Mouse (Mus musculus) frontal cortex, postnatal 36 days (tissue): ENCODE data around the gene Pck1.

Source experiments
- DNase-seq, 2 experiments: peaks; one replicate each; pipeline ENCODE4 v3.0.0; 2022; ENCODE audit warnings: low spot score in 2 of 2

The Pck1 gene

GRCm38 (mm10) chr2:173148001-173148400 is 4.8 kb upstream of the Pck1 start:
- no peak for DNase-seq

DNA sequence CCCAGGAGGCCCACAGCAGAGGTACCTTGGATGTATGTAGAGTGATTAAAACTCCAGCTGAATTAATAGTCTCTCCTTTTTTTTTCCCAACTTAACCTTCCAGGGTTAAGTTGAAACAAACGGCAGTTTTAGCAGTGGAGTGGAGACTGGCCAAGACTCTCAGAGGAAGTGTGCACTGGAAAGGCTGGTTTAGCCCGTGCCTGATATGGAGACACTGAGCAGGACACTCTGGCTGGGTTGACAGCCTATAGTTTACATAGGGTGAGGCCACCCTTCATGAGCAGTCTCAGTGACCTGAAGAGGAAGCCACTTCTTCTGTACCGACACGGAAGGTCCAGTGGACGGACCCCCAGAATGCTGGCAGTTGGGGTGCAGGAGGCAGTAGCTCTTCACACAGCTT is 1.5 kb upstream of the Pck1 start:
- DNase-seq, result no peak

GRCm38 (mm10) chr2:173151784-173152284 is 1.0 kb upstream of the Pck1 start:
- DNase-seq, result no peak

DNA sequence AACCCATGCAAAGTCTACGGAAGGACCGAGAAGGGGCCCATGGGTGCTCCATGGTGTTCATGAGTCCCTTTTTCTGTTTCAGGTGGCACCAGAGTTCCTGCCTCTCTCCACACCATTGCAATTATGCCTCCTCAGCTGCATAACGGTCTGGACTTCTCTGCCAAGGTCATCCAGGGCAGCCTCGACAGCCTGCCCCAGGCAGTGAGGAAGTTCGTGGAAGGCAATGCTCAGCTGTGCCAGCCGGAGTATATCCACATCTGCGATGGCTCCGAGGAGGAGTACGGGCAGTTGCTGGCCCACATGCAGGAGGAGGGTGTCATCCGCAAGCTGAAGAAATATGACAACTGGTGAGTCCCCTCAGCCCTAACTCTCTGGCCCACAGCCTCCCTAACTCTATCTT is 418 bp downstream of the Pck1 start:
- DNase-seq, result no peak

- DNase-seq, result no peak
These were observed 1.7 kb downstream of the Pck1 start for GRCm38 (mm10) chr2:173154513-173154912.

DNA sequence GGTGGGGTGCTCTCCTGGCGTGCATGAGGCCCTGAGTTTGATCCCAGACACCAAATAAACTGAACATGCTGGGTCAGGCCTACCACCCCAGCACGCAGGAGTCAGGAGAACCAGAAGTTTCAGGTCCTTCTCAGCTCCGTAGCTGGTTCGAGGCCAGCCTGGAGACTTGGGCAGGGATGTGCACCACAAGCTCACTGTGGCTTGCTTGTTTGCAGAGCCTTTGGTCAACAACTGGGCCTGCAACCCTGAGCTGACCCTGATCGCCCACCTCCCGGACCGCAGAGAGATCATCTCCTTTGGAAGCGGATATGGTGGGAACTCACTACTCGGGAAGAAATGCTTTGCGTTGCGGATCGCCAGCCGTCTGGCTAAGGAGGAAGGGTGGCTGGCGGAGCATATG is 2.1 kb downstream of the Pck1 start:
- DNase-seq, result no peak

DNA sequence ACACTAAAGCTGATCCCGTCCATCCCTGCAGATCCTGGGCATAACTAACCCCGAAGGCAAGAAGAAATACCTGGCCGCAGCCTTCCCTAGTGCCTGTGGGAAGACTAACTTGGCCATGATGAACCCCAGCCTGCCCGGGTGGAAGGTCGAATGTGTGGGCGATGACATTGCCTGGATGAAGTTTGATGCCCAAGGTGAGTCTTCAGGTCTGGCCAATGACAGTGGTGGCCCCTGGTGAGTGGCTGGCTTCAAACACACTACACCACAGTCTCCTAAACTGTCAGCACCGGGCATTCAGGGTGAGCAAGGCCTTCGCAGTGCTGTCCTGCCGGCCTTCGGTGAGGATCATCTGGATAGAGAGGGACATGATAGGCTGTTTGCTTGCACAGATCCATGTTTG is 3.1 kb downstream of the Pck1 start:
- DNase-seq, result no peak

DNA sequence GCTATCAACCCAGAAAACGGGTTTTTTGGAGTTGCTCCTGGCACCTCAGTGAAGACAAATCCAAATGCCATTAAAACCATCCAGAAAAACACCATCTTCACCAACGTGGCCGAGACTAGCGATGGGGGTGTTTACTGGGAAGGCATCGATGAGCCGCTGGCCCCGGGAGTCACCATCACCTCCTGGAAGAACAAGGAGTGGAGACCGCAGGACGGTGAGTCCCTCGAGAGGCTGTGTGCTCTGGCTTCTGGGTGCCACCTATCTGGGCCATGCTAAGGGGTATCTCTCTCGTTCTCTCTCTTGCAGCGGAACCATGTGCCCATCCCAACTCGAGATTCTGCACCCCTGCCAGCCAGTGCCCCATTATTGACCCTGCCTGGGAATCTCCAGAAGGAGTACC is 4.1 kb downstream of the Pck1 start:
- DNase-seq, result no peak

- no peak for DNase-seq
These were observed 4.5 kb downstream of the Pck1 start for GRCm38 (mm10) chr2:173157376-173157775.

DNA sequence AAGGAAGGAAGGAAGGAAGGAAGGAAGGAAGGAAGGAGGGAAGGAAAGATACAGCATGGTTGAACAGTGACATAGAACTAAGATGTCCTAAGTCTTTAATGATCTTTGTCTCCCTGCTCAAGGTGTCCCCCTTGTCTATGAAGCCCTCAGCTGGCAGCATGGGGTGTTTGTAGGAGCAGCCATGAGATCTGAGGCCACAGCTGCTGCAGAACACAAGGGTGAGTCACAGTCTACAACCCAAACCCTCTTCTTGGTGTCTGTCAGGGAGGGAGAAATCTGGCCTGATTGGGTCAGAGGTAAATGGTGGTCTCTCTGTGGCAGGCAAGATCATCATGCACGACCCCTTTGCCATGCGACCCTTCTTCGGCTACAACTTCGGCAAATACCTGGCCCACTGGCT is 5.0 kb downstream of the Pck1 start:
- no peak for DNase-seq

GRCm38 (mm10) chr2:173158390-173159055 is 5.7 kb downstream of the Pck1 start:
- DNase-seq, result no peak

DNA sequence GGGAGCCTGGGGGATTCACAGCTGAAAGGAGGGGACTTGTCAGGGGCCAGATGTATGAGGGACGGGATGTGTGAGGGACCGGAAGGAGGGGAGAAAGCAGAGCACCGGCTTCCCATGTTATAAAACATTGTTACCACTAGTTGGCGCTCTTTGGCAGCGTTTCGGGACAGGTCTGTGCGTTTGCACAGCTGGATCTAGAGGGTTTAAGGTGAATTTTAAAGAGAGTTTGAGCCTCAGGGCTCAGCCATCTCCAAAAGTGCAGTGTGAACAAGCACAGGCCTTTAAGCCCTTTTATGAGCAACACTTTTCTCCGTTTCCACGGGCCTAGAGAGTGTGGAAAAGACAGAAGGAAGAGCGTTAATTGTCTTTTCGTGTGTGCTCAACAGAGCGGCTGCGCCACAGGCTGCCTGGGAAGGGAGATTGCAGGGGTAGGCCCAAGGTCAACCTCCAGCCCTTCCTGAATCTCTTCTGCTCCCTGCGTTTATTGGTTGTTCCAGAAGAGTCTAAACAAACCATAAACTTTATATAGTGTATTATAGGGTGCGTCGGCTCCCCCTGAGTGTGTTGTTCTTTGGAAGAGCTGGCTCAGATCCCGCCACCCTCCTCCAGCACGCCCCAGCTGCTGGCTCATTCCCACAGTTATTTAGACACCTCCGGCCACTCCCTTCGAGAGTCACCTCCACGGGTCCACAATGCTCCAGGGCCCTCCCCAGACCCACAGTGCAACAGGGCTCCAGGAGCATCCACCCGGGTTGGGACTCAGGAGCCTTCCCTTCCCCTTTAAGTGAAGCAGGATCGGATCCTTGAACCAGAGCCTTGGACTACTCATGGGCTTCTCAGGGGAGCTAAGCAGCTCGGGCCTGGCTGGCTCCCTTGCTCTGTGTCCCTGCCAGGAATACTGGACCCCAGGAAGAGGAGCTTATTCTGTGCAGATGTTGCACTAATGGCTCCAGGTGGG is 6.8 kb downstream of the Pck1 start:
- DNase-seq, result peak in 1 of 2 experiments; percentile 43

DNA sequence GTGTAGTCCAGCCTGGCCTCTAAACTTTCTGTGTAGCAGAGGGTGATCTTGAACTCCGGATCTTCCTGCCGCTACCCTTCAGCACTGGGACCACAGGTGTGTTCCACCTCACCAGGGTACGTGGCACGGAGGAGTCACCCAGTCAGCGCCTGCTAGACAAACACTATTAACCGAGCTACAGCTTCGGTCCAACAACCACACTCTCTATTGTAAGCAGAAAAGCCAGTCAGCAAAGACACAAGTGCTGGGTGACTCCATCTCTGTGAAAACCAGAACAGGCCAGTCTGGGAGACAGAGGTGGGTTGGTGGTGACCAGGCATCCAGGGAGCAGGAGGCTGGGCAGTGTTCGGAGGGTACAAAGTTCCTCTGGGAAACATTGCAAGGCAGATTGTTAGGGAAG is 10.5 kb downstream of the Pck1 start:
- no peak for DNase-seq

- DNase-seq, result no peak
These were observed 11.5 kb downstream of the Pck1 start for GRCm38 (mm10) chr2:173164358-173164757.

DNA sequence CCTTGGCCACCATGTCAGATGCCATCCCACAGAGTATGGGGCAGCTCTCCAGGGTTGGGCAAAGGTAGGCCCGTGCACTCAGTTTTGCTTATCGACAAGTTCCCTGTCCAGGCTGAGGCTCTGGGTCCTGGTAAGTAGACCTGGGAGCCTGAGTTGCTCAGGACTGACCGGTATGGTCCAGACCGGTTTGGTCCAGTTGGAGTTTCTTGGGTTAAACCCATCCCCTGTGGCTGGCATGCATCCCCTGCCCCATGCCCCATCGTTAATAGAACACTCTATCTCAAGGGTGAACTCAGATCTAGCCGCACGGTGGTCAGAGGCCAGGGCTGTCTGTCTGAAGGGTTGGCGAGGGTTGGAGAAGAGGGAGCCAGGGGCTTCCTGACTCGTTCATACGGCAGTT is 12.1 kb downstream of the Pck1 start:
- DNase-seq, result no peak

- no peak for DNase-seq
These were observed 12.5 kb downstream of the Pck1 start for GRCm38 (mm10) chr2:173165357-173165756.

DNA sequence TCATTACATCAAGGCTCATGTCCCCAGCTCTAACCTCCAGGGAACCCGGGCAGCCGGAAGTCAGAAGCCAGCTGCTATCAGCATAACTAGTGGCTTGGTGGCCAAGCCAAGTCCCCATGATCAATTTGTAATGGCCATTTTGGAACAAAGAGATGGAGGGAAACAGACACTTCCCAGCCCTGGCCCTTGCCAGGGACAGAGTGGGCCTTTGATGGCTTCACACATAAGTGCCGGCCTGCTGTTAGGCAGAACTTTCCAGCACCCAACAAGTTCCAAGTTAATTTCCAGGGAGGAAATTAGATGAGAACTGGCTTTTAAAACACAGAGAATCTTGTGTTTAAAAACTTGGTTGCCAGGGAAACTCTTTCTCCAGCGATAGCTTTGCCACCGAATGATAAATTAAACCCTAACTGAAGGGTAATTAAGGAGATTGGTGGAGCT is 15.6 kb downstream of the Pck1 start:
- no peak for DNase-seq

DNA sequence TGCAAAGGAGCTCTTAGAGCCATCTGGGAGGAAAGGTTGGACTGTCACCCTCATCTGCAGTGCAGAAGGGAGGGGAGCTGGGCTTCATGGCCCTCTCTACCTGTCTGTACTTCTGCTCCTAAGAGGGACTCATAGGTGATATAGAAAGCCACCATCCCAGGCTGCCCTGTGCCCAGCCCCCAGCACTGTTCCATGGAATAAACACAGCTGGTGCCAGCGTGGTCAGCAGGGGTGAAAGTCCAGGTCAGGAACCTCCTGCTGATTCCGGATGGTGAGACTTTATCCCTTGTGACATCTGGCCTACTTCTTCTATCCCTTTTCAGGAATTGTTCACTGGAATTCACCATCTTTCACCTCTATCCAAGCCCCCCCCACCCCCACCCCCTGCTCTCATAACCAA is 17.2 kb downstream of the Pck1 start:
- DNase-seq, result no peak

- DNase-seq, result no peak
These were observed 17.9 kb downstream of the Pck1 start for GRCm38 (mm10) chr2:173170715-173171114.

DNA sequence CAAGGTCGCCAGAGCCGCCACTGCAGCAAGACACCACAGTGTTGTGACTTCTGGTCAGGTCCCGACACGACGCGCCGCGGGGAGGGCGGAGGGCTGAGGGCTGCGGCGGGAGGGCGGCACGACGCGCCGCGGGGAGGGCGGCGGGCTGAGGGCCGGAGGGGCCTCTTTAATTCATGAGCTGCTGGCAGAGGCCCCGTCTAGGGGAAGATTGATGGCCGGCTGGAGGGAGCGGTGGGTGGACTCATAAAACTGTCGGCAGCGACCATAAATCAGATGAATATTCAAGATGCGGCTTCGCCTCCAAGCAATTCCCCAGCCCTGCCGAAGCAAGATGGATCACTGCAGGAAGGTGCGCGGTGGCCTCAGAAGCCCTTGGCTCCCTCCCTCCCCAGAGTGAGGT is 18.6 kb downstream of the Pck1 start:
- DNase-seq, result peak; percentile 50 to 56

- DNase-seq, result no peak
These were observed 19.1 kb downstream of the Pck1 start for GRCm38 (mm10) chr2:173171956-173172355.

GRCm38 (mm10) chr2:173172386-173172785 is 19.5 kb downstream of the Pck1 start:
- no peak for DNase-seq

DNA sequence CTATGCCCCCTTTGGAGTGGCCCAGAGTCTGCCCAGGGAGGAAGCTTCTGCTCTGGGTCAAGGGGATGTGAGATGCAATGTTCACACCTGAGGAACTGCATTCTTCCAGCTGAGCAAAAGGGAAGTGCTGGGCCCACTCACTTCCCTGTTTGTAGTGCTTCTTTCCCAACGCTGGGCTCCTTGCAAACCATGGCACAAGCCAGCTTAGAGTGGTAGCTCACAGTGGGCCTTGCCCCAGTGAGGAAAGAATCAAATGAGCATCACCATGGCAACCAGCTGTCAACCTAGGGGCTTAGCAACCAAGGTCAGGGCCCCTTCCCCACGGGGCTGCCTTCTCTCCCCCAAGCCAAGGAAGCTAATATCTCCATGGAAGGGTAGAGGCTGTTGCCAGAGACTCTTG is 20.2 kb downstream of the Pck1 start:
- no peak for DNase-seq
